ENCODE assay signal across 16 mouse cellular contexts in genomic region chr8:64829391-64829790, GRCm38 (mm10). TPM values are rescaled to one million over a fixed set of nuclear protein-coding genes. Genes with fewer than 3 reads are reported as not detected.
DNase-seq lines count a peak whose midpoint lies in the region; ATAC-seq and TF ChIP-seq lines count a peak whose summit lies in the region.
"Had no signal": no experiment of that assay in that cellular context is flagged by ENCODE, and none has a peak within 500 bp of the region (broad histone marks: within the 10 kb centered on the region; RNA-seq: fewer than 3 reads in every experiment).

No protein-coding gene starts in this region.

- no peaks in the 10 kb centered on the region for H3K27me3 ChIP-seq in lung, postnatal 0 days (replicated peaks; ENCODE audit: insufficient read depth, low read length)
- H3K27me3 ChIP-seq in kidney, embryonic 14.5 days (ENCODE audit: control insufficient read depth, insufficient read depth, low read length), result no peaks in the 10 kb centered on the region

- ATAC-seq in lung, postnatal 0 days, result peak; percentile 61
- peak; percentile 78 for ATAC-seq in monocyte, adult 5-6 weeks (replicated peaks; ENCODE audit: insufficient number of reproducible peaks, low FRiP score, low TSS enrichment, poor library complexity, severe bottlenecking)
- ATAC-seq in kidney, embryonic 14.5 days (ENCODE audit: low FRiP score, low TSS enrichment), result no peak

- no peak for DNase-seq in layer of hippocampus, adult 2 months (ENCODE audit: low spot score in 2 of 2)
- DNase-seq in layer of hippocampus, adult 11-12 months (ENCODE audit: low spot score), result no peak
- peak; percentile 44 for DNase-seq in NIH3T3 (ENCODE audit: low read depth)
- peak; percentile 70 for DNase-seq in lung, postnatal 0 days (ENCODE audit: low spot score)
- no peak for DNase-seq in left cerebral cortex, adult 11 months (ENCODE audit: low spot score)
- DNase-seq: adrenal gland, postnatal 36 days; cerebellum, postnatal 10 days; gastrocnemius, postnatal 25 days; liver; right cerebral cortex, adult 18-20 months; thymus, postnatal 36 days had no signal

- TF ChIP-seq EP300 in lung, postnatal 0 days (IDR thresholded peaks at IDR 0.05), result peak; percentile 34; the same call in 1 of the 2 replicates

- H3K4me2 ChIP-seq in lung, postnatal 0 days (replicated peaks; ENCODE audit: low read depth, low read length), result no peak overlapping the region
- no peak overlapping the region for H3K4me2 ChIP-seq in kidney, embryonic 14.5 days (replicated peaks; ENCODE audit: low read depth, low read length)

- H3K9ac ChIP-seq in lung, postnatal 0 days (replicated peaks; ENCODE audit: low read depth), result no peak overlapping the region
- no peak overlapping the region for H3K9ac ChIP-seq in kidney, embryonic 14.5 days (ENCODE audit: low read depth, low read length)

- H3K36me3 ChIP-seq in lung, postnatal 0 days (ENCODE audit: insufficient read depth, low read length), result no peaks in the 10 kb centered on the region
- peaks cover 8% of the 10 kb centered on the region; the same call in 1 of the 2 replicates for H3K36me3 ChIP-seq in kidney, embryonic 14.5 days (ENCODE audit: control insufficient read depth, insufficient read depth, low read length)

- H3K4me3 ChIP-seq in layer of hippocampus, adult 2 months, result no peak overlapping the region
- H3K4me3 ChIP-seq in lung, postnatal 0 days (ENCODE audit: low read depth, low read length), result no peak overlapping the region
- H3K4me3 ChIP-seq in kidney, embryonic 14.5 days (ENCODE audit: low read length), result no peak overlapping the region
- H3K4me3 ChIP-seq: hindbrain, embryonic 10.5 days; myocyte had no signal

- peak; percentile 49 for TF ChIP-seq CTCF in layer of hippocampus, adult 2 months (conservative IDR thresholded peaks at IDR 0.05)
- peak; percentile 35; the same call in 1 of the 2 replicates for TF ChIP-seq CTCF in lung, postnatal 0 days (IDR thresholded peaks at IDR 0.05)

- H3K4me1 ChIP-seq in lung, postnatal 0 days (ENCODE audit: insufficient read depth, low read depth, low read length), result no peaks in the 10 kb centered on the region
- H3K4me1 ChIP-seq in kidney, embryonic 14.5 days (ENCODE audit: control insufficient read depth, insufficient read depth, low read length), result peaks cover 8% of the 10 kb centered on the region; the same call in 1 of the 2 replicates

- 80% methylated on average over 9 of the region's 9 CpGs for WGBS in lung, postnatal 0 days
- WGBS in kidney, embryonic 14.5 days, result 94% methylated on average over 9 of the region's 9 CpGs

- H3K9me3 ChIP-seq in lung, postnatal 0 days (ENCODE audit: low read length), result no peaks in the 10 kb centered on the region
- peaks cover 2% of the 10 kb centered on the region; the same call in 1 of the 2 replicates for H3K9me3 ChIP-seq in kidney, embryonic 14.5 days (ENCODE audit: control insufficient read depth, low read length)

- peak overlapping the region; percentile 55; the same call in 1 of the 2 replicates for H3K27ac ChIP-seq in layer of hippocampus, adult 2 months
- no peak overlapping the region for H3K27ac ChIP-seq in lung, postnatal 0 days (ENCODE audit: low read length)
- H3K27ac ChIP-seq in kidney, embryonic 14.5 days (ENCODE audit: low read depth, low read length), result no peak overlapping the region
- H3K27ac ChIP-seq: hindbrain, embryonic 10.5 days; kidney, postnatal 0 days had no signal

RNA-seq across cellular contexts. Expression of gene Klhl2, which starts 20.4 kb away (rescaled TPM):
- 100 to 1,000 TPM; 303 to 323 TPM for total RNA-seq in layer of hippocampus, adult 2 months (2021)
- polyA plus RNA-seq in lung, postnatal 0 days (2015; fragmentation: Nextera tagmentation; extraction: Ambion mirVana), result 12.6 and 14.0 TPM in 2 replicates
- 29.4 to 59.8 TPM (median 43.6 TPM) in 3 replicates for total RNA-seq in monocyte, adult 5-6 weeks (2017)
- polyA plus RNA-seq in kidney, embryonic 14.5 days (2014; fragmentation: Nextera tagmentation; extraction: Ambion mirVana), result 10.8 and 15.5 TPM in 2 replicates

Comparison
In these comparisons a context has a peak if more than half of its experiments do, and no peak if none do; other contexts are left out.
1. DNase-seq: peak in NIH3T3 (single experiment) and lung, postnatal 0 days (single experiment); none in layer of hippocampus, adult 2 months (0 of 2), layer of hippocampus, adult 11-12 months (single experiment) and left cerebral cortex, adult 11 months (single experiment).